Comparison of ENCODE assay signal across 26 mouse cellular contexts in the genomic region with DNA sequence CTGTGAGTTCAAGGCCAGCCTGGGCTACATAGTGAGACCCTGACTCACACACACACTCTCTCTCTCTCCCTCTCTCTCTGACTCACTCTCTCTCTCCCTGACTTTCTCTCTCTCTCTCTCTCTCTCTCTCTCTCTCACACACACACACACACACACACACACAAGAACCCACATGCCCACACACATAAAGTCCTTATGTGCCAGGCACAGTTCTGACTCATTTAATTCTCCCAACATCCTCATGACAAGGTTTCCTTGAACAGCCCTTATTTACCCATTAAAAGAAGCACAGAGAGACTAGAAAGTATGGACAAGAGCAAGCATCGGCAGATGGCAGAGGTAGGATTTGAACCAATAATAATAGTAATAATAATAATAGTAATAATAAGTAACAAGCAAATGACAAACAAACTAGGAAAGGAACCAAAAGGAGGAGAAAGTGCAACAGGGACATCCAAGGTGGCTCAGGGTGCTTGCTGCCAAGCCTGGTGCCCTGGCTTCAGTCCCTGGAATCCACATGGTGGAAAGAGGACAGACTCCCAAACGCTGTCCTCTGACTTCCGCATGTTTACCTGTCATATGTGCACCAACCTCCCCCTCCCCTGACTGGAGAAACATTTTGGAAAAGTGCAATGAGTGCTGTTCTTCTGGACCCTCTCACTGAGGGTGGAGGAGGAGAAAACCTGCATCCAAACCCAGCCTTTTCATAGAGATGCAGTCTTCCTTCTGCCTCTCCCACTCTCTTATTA. TPM values are rescaled to one million over a fixed set of nuclear protein-coding genes. Genes with fewer than 3 reads are reported as not detected.
DNase-seq lines count a peak whose midpoint lies in the region; TF ChIP-seq lines count a peak whose summit lies in the region.
"Had no signal": no experiment of that assay in that cellular context is flagged by ENCODE, and none has a peak within 500 bp of the region (broad histone marks: within the 10 kb centered on the region; RNA-seq: fewer than 3 reads in every experiment).

No protein-coding gene starts in this region.

- peaks cover 2% of the 10 kb centered on the region; the same call in 1 of the 2 replicates for H3K4me1 ChIP-seq in cortical plate, adult 2 months (ENCODE audit: control insufficient read depth, insufficient read depth, low read length)
- H3K4me1 ChIP-seq: limb, embryonic 13.5 days had no signal

- H3K27ac ChIP-seq in gastrocnemius, adult 2 months: no peak overlapping the region
- H3K27ac ChIP-seq in left cerebral cortex, adult 2 months: peak overlapping the region; percentile 78
- 0 out of 2 replicates have a peak overlapping the region, but pooled peaks have one; percentile 9 for H3K27ac ChIP-seq in cortical plate, adult 2 months (ENCODE audit: insufficient read depth, low read length)
- H3K27ac ChIP-seq: forebrain, embryonic 15.5 days; hindbrain, embryonic 15.5 days; kidney, embryonic 15.5 days; limb, embryonic 13.5 days; liver, embryonic 13.5 days; stomach, postnatal 0 days had no signal

- DNase-seq in adrenal gland, postnatal 10 days: peak; percentile 43
- no peak for DNase-seq in adrenal gland, adult 8-10 months
- peak; percentile 39 for DNase-seq in gastrocnemius, adult 2 months
- DNase-seq in gastrocnemius, postnatal 36 days: no peak
- no peak for DNase-seq in left cerebral cortex, adult 2 months (ENCODE audit: extremely low spot score in 1 of 2, low spot score in 2 of 2)
- no peak for DNase-seq in left cerebral cortex, adult 8-10 months (ENCODE audit: low spot score in 2 of 2)
- DNase-seq in thymus, adult 18-20 months: no peak
- DNase-seq: embryo, embryonic 11 days; kidney, postnatal 4 days; liver, embryonic 13.5 days; lung, embryonic 14.5 days; lung, postnatal 4 days; retina, postnatal 1 day had no signal

- intact Hi-C loops in gastrocnemius, adult 2 months (cut with DNase I): no loop called here
- intact Hi-C loops in gastrocnemius, postnatal 36 days (cut with DNase I): no loop called here
- intact Hi-C loops in left cerebral cortex, adult 2 months (cut with DNase I): no loop called here

- no peak overlapping the region for H3K4me3 ChIP-seq in gastrocnemius, adult 2 months
- no peak overlapping the region for H3K4me3 ChIP-seq in left cerebral cortex, adult 2 months
- H3K4me3 ChIP-seq in cortical plate, adult 2 months (ENCODE audit: insufficient read depth, low read length): no peak overlapping the region
- H3K4me3 ChIP-seq: forebrain, embryonic 15.5 days; hindbrain, embryonic 15.5 days; kidney, embryonic 15.5 days; limb, embryonic 13.5 days; liver, embryonic 13.5 days had no signal

- no peak for TF ChIP-seq CTCF in gastrocnemius, adult 2 months (IDR thresholded peaks at IDR 0.05)
- TF ChIP-seq CTCF in left cerebral cortex, adult 2 months (IDR thresholded peaks at IDR 0.05): no peak
- TF ChIP-seq CTCF in cortical plate, adult 2 months (IDR thresholded peaks at IDR 0.05; ENCODE audit: extremely low read depth, insufficient read depth, low read length): no peak

- no peak for TF ChIP-seq POLR2A in cortical plate, adult 2 months (IDR thresholded peaks at IDR 0.05; ENCODE audit: extremely low read depth, insufficient read depth, low read length)

RNA-seq across cellular contexts. Expression of gene Syt12, which starts 5.0 kb away (rescaled TPM):
- total RNA-seq in adrenal gland, postnatal 10 days (2021): 10 to 100 TPM; 18.8 to 22.7 TPM
- 10 to 100 TPM; 60.5 to 90.4 (median 73.7) TPM for total RNA-seq in adrenal gland, adult 8-10 months (2022)
- total RNA-seq in gastrocnemius, adult 2 months (2021): 1 to 10 TPM; 6.8 to 7.6 TPM
- total RNA-seq in gastrocnemius, postnatal 36 days (2021): 1 to 10 TPM; 8.5 to 8.6 TPM
- total RNA-seq in left cerebral cortex, adult 2 months (2021): 10 to 100 TPM; 36.8 to 39.8 TPM
- 10 to 100 TPM; 37.0 to 40.8 (median 38.8) TPM for total RNA-seq in left cerebral cortex, adult 8-10 months (2022)
- 24.6 and 26.4 TPM in 2 replicates for polyA plus RNA-seq in cortical plate, adult 2 months (2012; rRNA removed)
- total RNA-seq: monocyte, adult 5-6 weeks had no signal
- polyA plus RNA-seq: G1E had no signal

RNA-seq across cellular contexts. Expression of gene 2010003K11Rik, which starts 16.1 kb away (rescaled TPM):
- 10 to 100 TPM in 1 of 2 experiments, 1 to 10 TPM in 1; 9.4 to 16.1 TPM for total RNA-seq in adrenal gland, postnatal 10 days (2021)
- total RNA-seq in adrenal gland, adult 8-10 months (2022): 10 to 100 TPM; 12.2 to 22.5 (median 20.2) TPM
- not detected for total RNA-seq in gastrocnemius, adult 2 months (2021)
- not detected for total RNA-seq in gastrocnemius, postnatal 36 days (2021)
- total RNA-seq in left cerebral cortex, adult 2 months (2021): not detected
- not detected for total RNA-seq in left cerebral cortex, adult 8-10 months (2022)
- polyA plus RNA-seq in cortical plate, adult 2 months (2012; rRNA removed): not detected in 2 replicates
- total RNA-seq: layer of hippocampus, postnatal 14 days; left cerebral cortex, postnatal 14 days; monocyte, adult 5-6 weeks had no signal
- polyA plus RNA-seq: embryonic facial prominence, embryonic 14.5 days; forebrain, embryonic 15.5 days; G1E; hindbrain, embryonic 15.5 days; kidney, embryonic 15.5 days; limb, embryonic 13.5 days; liver, embryonic 13.5 days; lung, embryonic 14.5 days; midbrain, embryonic 11.5 days; neural tube, embryonic 11.5 days had no signal

RNA-seq across cellular contexts. Expression of gene Pcx, which starts 28.0 kb away (rescaled TPM):
- total RNA-seq in adrenal gland, postnatal 10 days (2021): 100 to 1,000 TPM; 330 to 427 TPM
- 100 to 1,000 TPM; 351 to 737 (median 517) TPM for total RNA-seq in adrenal gland, adult 8-10 months (2022)
- 100 to 1,000 TPM in 1 of 2 experiments, 10 to 100 TPM in 1; 94.6 to 119 TPM for total RNA-seq in gastrocnemius, adult 2 months (2021)
- 10 to 100 TPM; 62.5 to 63.4 TPM for total RNA-seq in gastrocnemius, postnatal 36 days (2021)
- 10 to 100 TPM; 63.2 to 72.1 TPM for total RNA-seq in left cerebral cortex, adult 2 months (2021)
- total RNA-seq in left cerebral cortex, adult 8-10 months (2022): 10 to 100 TPM; 75.7 to 85.2 (median 81.3) TPM
- 39.3 and 41.4 TPM in 2 replicates for polyA plus RNA-seq in cortical plate, adult 2 months (2012; rRNA removed)
- total RNA-seq: monocyte, adult 5-6 weeks had no signal

RNA-seq across cellular contexts. Expression of gene Rhod, which starts 43.1 kb away (rescaled TPM):
- total RNA-seq in adrenal gland, postnatal 10 days (2021): 10 to 100 TPM; 13.7 to 15.4 TPM
- total RNA-seq in adrenal gland, adult 8-10 months (2022): 10 to 100 TPM; 29.8 to 48.0 (median 39.3) TPM
- total RNA-seq in gastrocnemius, adult 2 months (2021): under 1 TPM; 0.28 to 0.73 TPM
- total RNA-seq in gastrocnemius, postnatal 36 days (2021): under 1 TPM; 0.39 to 0.69 TPM
- total RNA-seq in left cerebral cortex, adult 2 months (2021): 1 to 10 TPM in 1 of 2 experiments, under 1 TPM in 1; 0.75 to 1.2 TPM
- 1 to 10 TPM in 1 of 4 experiments, under 1 TPM in 3; 0.30 to 1.5 (median 0.47) TPM for total RNA-seq in left cerebral cortex, adult 8-10 months (2022)
- polyA plus RNA-seq in cortical plate, adult 2 months (2012; rRNA removed): 1.3 TPM in 2 replicates
- total RNA-seq: monocyte, adult 5-6 weeks had no signal

Comparison
In these comparisons a context has a peak if more than half of its experiments do, and no peak if none do; other contexts are left out.
1. DNase-seq: peak in adrenal gland, postnatal 10 days (single experiment) and gastrocnemius, adult 2 months (single experiment); none in adrenal gland, adult 8-10 months (single experiment), gastrocnemius, postnatal 36 days (0 of 2), left cerebral cortex, adult 2 months (0 of 2), left cerebral cortex, adult 8-10 months (0 of 2) and thymus, adult 18-20 months (0 of 2).
2. RNA of gene 2010003K11Rik, which starts 16.1 kb away (total RNA-seq): 12.2 to 22.5 TPM in adrenal gland, adult 8-10 months and 9.4 to 16.1 TPM in adrenal gland, postnatal 10 days; not detected in gastrocnemius, postnatal 36 days, not detected in gastrocnemius, adult 2 months, not detected in left cerebral cortex, adult 2 months and not detected in left cerebral cortex, adult 8-10 months; every median in the first group is over 4 times any median in the second.